In genomic region chr6:121086226-121086625, GRCm38 (mm10) we compare ENCODE assay signal across 19 mouse cellular contexts. TPM values are rescaled to one million over a fixed set of nuclear protein-coding genes. Genes with fewer than 3 reads are reported as not detected.
A peak's percentile ranks its signal among the peaks of the same experiment; 100 is the strongest.
DNase-seq lines count a peak whose midpoint lies in the region; ATAC-seq and TF ChIP-seq lines count a peak whose summit lies in the region.
"Had no signal": no experiment of that assay in that cellular context is flagged by ENCODE, and none has a peak within 500 bp of the region (broad histone marks: within the 10 kb centered on the region; RNA-seq: fewer than 3 reads in every experiment).

No protein-coding gene starts in this region.

- H3K4me3 ChIP-seq in heart, embryonic 10.5 days = no peak overlapping the region
- no peak overlapping the region for H3K4me3 ChIP-seq in kidney, postnatal 0 days (replicated peaks; ENCODE audit: low read depth, low read length)
- peak overlapping the region; percentile 5; the same call in 1 of the 2 replicates for H3K4me3 ChIP-seq in G1E (ENCODE audit: low read depth, low read length)
- H3K4me3 ChIP-seq in liver, embryonic 12.5 days = no peak overlapping the region
- H3K4me3 ChIP-seq: heart, embryonic 15.5 days; left cerebral cortex, adult 2 months; limb, embryonic 12.5 days; neural tube, embryonic 12.5 days had no signal

- 86% methylated on average over 9 of the region's 9 CpGs for WGBS in heart, embryonic 10.5 days
- 78% methylated on average over 8 of the region's 9 CpGs for WGBS in kidney, postnatal 0 days
- WGBS in liver, embryonic 12.5 days (ENCODE audit: insufficient replicate concordance) = 65% methylated on average over 9 of the region's 9 CpGs

- no peak for DNase-seq in heart, embryonic 10.5 days (ENCODE audit: low spot score)
- DNase-seq in heart, postnatal 10 days = no peak
- no peak for DNase-seq in kidney, postnatal 0 days (ENCODE audit: low spot score)
- no peak for DNase-seq in kidney, postnatal 4 days
- no peak for DNase-seq in G1E (ENCODE audit: low spot score)
- DNase-seq in thymus, adult 18-20 months = no peak
- DNase-seq: adrenal gland, adult 2 months; cerebellum, adult 8-10 months; kidney, adult 18-20 months; right cerebral cortex, postnatal 25 days had no signal

- no peaks in the 10 kb centered on the region for H3K9me3 ChIP-seq in heart, embryonic 10.5 days
- H3K9me3 ChIP-seq in kidney, postnatal 0 days (replicated peaks; ENCODE audit: low read length) = no peaks in the 10 kb centered on the region
- H3K9me3 ChIP-seq in G1E (replicated peaks) = no peaks in the 10 kb centered on the region
- H3K9me3 ChIP-seq in liver, embryonic 12.5 days (replicated peaks) = no peaks in the 10 kb centered on the region
- H3K9me3 ChIP-seq: heart, embryonic 15.5 days; limb, embryonic 12.5 days; neural tube, embryonic 12.5 days had no signal

- no peak overlapping the region for H3K4me2 ChIP-seq in kidney, postnatal 0 days (ENCODE audit: low read length)
- H3K4me2 ChIP-seq in liver, embryonic 12.5 days = no peak overlapping the region
- H3K4me2 ChIP-seq: heart, embryonic 15.5 days; limb, embryonic 12.5 days; neural tube, embryonic 12.5 days had no signal

- H3K36me3 ChIP-seq in heart, embryonic 10.5 days = peaks cover 17% of the 10 kb centered on the region
- no peaks in the 10 kb centered on the region for H3K36me3 ChIP-seq in kidney, postnatal 0 days (ENCODE audit: insufficient read depth, low read length)
- peaks cover 85% of the 10 kb centered on the region for H3K36me3 ChIP-seq in G1E (replicated peaks)
- H3K36me3 ChIP-seq in liver, embryonic 12.5 days = peaks cover 31% of the 10 kb centered on the region
- H3K36me3 ChIP-seq: heart, embryonic 15.5 days; limb, embryonic 12.5 days had no signal

- peaks cover 74% of the 10 kb centered on the region for H3K4me1 ChIP-seq in heart, embryonic 10.5 days
- peaks cover 32% of the 10 kb centered on the region for H3K4me1 ChIP-seq in kidney, postnatal 0 days (replicated peaks; ENCODE audit: insufficient read depth, low read length)
- H3K4me1 ChIP-seq in G1E (ENCODE audit: insufficient read depth, low read depth, low read length) = peaks cover 82% of the 10 kb centered on the region
- peaks cover 95% of the 10 kb centered on the region for H3K4me1 ChIP-seq in liver, embryonic 12.5 days

- no peaks in the 10 kb centered on the region for H3K27me3 ChIP-seq in heart, embryonic 10.5 days (ENCODE audit: insufficient read depth, poor library complexity, severe bottlenecking)
- no peaks in the 10 kb centered on the region for H3K27me3 ChIP-seq in kidney, postnatal 0 days (ENCODE audit: insufficient read depth, low read length)
- no peaks in the 10 kb centered on the region for H3K27me3 ChIP-seq in G1E (ENCODE audit: insufficient read depth, low read length)
- H3K27me3 ChIP-seq in liver, embryonic 12.5 days (replicated peaks) = no peaks in the 10 kb centered on the region
- H3K27me3 ChIP-seq: heart, embryonic 15.5 days; limb, embryonic 12.5 days; neural tube, embryonic 12.5 days had no signal

- no peak for ATAC-seq in kidney, postnatal 0 days (replicated peaks; ENCODE audit: low FRiP score, low read depth)
- no peak for ATAC-seq in G1E (ENCODE audit: extremely low read depth, insufficient number of reproducible peaks, low FRiP score, poor library complexity, severe bottlenecking)
- no peak for ATAC-seq in liver, embryonic 12.5 days
- no peak for ATAC-seq in monocyte, adult 5-6 weeks (replicated peaks; ENCODE audit: insufficient number of reproducible peaks, low FRiP score, low TSS enrichment, poor library complexity, severe bottlenecking)
- ATAC-seq: forebrain, embryonic 16.5 days; hindbrain, postnatal 0 days had no signal

- TF ChIP-seq CTCF in kidney, postnatal 0 days (IDR thresholded peaks at IDR 0.05; ENCODE audit: low read depth) = no peak
- TF ChIP-seq CTCF in G1E (IDR thresholded peaks at IDR 0.05; ENCODE audit: low read depth, low read length) = no peak

- intact Hi-C loops in heart, postnatal 10 days (cut with DNase I) = no loop called here

- peak overlapping the region; percentile 72 for H3K27ac ChIP-seq in heart, embryonic 10.5 days
- peak overlapping the region; percentile 74 for H3K27ac ChIP-seq in kidney, postnatal 0 days
- peak overlapping the region; percentile 89 for H3K27ac ChIP-seq in liver, embryonic 12.5 days
- H3K27ac ChIP-seq: left cerebral cortex, adult 2 months; limb, embryonic 12.5 days; macrophage; neural tube, embryonic 12.5 days had no signal

- 0 out of 2 replicates have a peak overlapping the region, but pooled peaks have one; percentile 18 for H3K9ac ChIP-seq in kidney, postnatal 0 days (ENCODE audit: low read depth, low read length)
- no peak overlapping the region; the same call in 1 of the 2 replicates for H3K9ac ChIP-seq in liver, embryonic 12.5 days
- H3K9ac ChIP-seq: heart, embryonic 15.5 days; limb, embryonic 12.5 days; neural tube, embryonic 12.5 days had no signal

RNA-seq across cellular contexts. Expression of gene Mical3, which starts 44.6 kb away (rescaled TPM):
- 25.8 and 37.3 TPM in 2 replicates for polyA plus RNA-seq in heart, embryonic 10.5 days (2016; fragmentation: Nextera tagmentation; extraction: Ambion mirVana)
- 100 to 1,000 TPM; 137 to 148 TPM for total RNA-seq in heart, postnatal 10 days (2021)
- 6.0 and 6.8 TPM in 2 replicates for polyA plus RNA-seq in kidney, postnatal 0 days (2015; fragmentation: Nextera tagmentation; extraction: Ambion mirVana)
- 107 and 109 TPM in 2 replicates for total RNA-seq in G1E (2014; fragmentation: Nextera tagmentation)
- 20.4 and 20.9 TPM in 2 replicates for total RNA-seq in G1E (2017)
- polyA plus RNA-seq in G1E (2012) = 29.8 and 38.1 TPM in 2 replicates
- 12.8 and 13.7 TPM in 2 replicates for polyA plus RNA-seq in liver, embryonic 12.5 days (2016; fragmentation: Nextera tagmentation; extraction: Ambion mirVana)
- 1.3 to 2.9 TPM (median 2.6 TPM) in 3 replicates for total RNA-seq in monocyte, adult 5-6 weeks (2017)
